Mouse (Mus musculus) G1E (cell line): ENCODE data around the gene Zswim3.

Experiments
- CTCF ChIP-seq: IDR thresholded peaks from 2 replicates; pipeline ENCODE4 v1.5.1; 2012; ENCODE audit warnings: low read depth, low read length, inconsistent platforms, mixed read lengths
- GATA1 ChIP-seq: IDR thresholded peaks from 2 replicates; pipeline ENCODE4 v1.6.1; 2012; ENCODE audit warnings: borderline replicate concordance, low read length, inconsistent platforms, mixed read lengths
- GATA2 ChIP-seq: IDR thresholded peaks from 2 replicates; pipeline ENCODE4 v1.6.1; 2012; ENCODE audit warnings: low read depth, low read length, inconsistent platforms, borderline replicate concordance
- POLR2AphosphoS5 ChIP-seq: IDR thresholded peaks from 2 replicates; pipeline ENCODE4 v1.6.1; 2012; ENCODE audit warnings: low read depth, low read length, inconsistent platforms; ENCODE audit not compliant: insufficient replicate concordance
- TAL1 ChIP-seq: conservative IDR thresholded peaks from 2 replicates; pipeline ENCODE4 v1.6.1; 2012; ENCODE audit warnings: low read depth, low read length, inconsistent platforms, mixed read lengths

DNA sequence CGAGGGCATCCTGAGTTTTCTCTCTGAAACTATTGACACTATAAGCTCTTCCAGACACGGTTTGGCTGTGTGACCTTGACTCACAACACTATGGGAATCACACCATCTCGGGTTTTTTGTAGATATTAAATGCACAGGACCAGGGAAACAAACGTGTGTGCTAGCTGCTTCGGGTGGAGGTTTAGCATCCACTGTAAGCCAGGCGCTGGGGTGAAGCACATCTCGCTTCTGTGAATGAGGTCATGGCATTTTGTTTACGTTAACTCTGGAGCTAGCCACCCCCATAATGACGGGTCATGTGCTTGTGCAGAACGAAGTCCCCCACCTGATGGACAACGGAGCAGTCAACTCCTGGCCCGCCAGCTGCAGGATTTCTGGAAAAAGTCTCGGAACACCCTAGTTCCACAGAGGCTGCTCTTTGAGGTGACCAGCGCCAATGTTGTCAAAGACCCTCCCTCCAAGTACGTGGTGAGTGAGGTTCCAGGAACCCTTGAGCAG, 18.5 kb upstream of the Zswim3 start:
- TF ChIP-seq POLR2AphosphoS5 (no peak), CTCF (no peak), GATA2 (no peak), TAL1 (no peak), GATA1 (no peak)
